Mouse (Mus musculus): ENCODE data around the gene Rnf220.

Gene Rnf220

DNA sequence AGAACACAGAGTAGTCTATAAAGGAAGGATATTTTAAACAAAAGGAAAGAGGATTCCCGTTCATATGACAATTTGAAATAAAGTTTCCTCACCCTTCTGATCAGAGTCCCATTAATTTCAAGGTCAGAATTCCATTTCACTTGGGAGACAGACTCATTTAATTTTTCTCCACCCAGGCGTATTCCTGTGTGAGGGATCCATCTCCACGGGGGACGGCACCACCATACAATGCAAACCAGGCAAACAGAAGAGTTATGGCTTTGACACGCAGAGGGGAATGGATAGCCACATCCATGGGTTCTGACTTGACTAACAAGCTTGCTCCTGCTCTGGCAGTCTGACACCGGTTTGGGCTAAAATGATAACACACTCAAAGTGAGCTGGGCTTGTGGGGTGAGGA lies 9.4 kb downstream of the Rnf220 start:
- DNase-seq (ENCODE audit: low spot score) = no peak

DNA sequence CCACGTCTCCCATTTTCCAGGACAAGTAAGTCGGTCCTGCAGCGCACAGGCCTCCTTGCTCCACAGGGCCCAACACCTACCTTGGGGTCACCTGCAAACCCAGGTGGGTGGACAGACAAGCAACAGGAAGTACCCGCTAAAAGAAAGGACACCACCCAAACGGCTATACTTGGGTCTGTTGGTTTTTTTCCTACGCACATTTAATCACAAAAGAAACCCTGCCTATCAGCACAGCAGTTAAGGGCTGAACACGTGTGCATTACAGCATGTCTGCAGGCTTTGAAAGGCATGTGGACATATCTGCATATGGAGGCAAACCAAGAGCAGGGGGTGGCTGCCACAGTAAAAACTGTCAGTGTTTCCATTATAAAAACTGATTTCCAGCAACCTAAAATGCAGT lies 10.7 kb downstream of the Rnf220 start:
- DNase-seq (ENCODE audit: low spot score) = no peak

DNA sequence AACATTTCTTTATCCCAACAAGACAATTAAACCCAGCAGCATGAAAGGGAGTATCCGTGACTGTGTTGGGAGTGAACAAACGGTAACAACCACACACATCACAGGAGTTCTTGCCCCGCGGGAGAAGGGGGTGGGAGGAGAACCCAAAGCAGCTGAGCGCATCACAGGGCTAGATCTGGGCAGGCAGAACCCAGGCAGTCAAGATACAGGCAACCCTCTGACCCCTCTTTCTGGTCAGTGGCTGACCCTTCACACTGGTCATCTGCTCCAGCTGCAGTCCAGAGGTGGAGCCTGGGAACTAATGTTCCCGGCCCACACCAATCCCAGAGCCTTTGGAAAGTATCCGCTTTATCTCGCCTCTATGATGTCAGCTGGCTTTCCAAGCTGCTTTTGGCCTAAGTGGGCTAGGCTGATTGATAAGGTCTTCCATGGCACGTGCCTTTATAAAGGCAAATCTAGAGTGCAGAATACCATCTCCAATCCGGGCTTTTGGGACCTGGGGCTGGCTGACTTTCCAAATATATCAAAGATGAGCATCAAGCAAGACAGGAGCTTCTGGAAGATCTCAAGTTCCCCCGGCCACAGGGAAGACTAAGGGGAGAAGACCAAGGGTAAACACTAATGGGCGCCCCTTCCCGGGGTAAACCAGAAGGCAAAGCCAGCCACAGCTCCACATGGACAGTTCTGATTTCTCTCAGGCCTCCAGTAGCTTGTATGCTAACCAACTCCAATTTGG lies 11.6 kb downstream of the Rnf220 start:
- DNase-seq (ENCODE audit: low spot score) = no peak

DNA sequence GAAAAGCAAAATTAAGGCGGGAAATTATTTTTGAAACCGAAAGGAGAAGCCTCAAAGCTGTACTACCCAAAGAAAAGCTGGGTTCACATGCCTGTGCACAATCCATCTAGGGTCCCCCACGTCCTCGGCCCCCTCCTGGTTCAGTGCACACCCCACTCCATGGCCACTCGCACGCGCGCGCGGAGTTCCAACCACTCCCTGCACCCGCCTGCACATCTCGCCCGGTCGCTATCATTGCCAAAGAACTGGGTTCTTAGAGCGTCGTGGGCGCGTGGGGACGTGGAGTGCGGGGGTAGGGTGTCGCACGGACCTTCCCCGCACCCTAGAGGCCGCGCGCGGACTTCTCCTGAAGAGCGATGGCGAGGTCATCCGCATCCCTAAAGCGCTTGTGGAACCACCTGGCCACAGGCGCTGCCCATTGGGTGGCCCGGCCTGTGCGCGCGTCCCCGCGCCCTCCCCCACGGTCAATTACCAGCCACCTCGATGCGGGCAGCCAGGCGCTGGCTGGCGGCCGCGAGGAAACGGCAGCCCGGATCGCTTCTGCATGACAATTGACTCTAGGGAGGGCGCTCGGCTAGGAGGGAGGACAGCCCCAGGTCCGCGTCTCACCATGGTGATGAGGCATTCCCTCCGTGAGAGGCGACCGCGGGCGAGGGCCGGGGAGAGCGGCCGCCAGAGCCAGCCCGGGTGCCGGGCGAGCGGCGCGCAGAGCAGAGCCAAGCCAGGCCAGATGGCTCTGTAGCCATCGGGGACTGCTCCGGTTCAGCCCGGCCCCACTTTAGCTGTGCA lies 12.4 kb downstream of the Rnf220 start:
- no peak for DNase-seq (ENCODE audit: low spot score)

DNA sequence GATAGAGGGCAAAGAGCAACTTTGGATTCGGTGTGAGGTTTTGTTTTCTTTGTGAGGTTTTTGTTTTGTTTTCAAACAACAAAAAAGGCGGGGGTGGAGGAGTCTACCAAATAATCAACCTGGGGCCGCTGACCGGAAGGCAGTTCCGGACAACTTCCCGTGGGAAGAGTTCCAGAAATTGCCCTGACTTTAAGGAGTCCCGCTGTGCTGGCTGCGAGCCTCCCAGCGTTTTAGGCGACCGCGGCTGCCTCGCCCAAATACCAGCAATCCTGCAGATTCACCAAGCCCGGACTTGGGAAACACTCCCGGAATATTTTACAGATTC lies 13.0 kb downstream of the Rnf220 start:
- no peak for DNase-seq (ENCODE audit: low spot score)

DNA sequence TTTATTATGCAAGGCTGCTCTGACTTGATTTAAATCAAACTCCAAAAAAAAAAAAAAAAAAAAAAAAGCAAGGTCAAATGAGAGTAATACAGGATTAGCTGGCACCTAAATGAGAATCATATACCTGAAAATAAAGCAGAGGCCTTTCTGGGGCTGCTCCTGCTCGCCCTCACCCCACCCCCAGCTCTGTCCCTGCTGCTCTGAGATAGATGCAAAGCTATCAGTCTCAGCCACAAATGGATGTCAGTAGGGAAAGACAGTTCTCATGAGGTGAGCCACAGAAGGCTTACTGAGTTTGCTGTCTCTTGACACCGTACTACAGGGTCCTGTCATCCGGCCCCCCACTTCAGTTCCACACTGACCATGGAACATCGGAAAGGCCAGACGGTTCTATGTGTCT lies 14.7 kb downstream of the Rnf220 start:
- DNase-seq (ENCODE audit: low spot score) = no peak

DNA sequence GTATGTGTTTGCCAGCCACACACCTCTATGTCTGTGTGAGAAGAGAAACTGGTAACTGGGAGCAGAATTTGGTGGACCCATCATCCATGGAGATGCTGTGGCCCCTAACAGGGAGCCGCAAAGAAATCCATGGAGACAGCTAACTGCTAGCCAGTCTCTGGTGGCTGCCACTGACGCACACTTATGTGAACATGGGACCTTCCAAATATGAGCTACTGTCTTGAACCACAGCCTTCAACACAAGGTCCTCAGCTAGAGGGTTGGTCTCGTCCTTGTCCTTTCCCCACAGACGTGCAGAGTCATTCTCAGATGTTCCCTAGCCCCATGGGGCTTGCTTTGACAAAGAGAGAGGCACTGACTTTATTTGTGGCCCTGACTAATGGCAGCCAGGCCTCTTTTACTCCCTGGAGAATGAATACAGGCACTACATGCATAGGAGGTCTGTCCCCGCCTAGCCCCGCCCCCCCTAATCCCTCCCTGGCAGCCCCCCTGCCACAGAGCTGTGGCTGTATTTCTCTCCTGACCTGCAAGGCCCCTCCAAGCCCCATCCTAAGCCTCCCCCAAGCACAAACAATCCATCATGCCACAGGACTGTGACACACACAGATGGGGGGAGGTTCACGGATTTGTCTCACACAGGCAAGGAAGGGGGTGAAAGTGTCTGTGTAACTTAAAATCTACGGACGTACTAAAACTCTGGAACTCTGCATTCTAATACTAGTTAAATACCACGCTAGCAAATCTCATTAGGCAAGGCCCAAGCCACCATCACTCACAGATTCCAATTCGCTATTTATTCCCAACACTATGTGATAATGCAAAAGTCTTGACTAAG lies 16.0 kb downstream of the Rnf220 start:
- no peak for DNase-seq (ENCODE audit: low spot score)

DNA sequence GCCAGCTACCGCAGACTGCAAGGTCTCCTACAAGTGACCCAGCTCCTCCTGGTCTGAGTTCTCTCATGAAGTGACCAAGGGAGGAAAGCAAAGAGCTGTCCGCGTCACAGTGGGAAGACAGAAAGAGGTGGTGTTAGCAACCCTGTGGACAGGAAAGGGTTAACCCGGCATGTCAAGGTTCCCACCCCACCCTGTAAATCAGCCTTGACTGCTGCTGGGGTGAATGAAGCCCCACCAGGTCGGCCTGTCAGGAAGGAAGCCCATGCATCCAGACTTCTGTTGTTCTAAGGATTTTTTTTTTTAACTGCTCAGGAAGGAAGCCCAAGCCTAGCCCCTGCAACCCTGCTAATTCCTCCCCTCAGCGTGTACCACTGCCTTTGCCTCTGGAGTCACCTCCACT lies 16.9 kb downstream of the Rnf220 start:
- DNase-seq (ENCODE audit: low spot score) = no peak

DNA sequence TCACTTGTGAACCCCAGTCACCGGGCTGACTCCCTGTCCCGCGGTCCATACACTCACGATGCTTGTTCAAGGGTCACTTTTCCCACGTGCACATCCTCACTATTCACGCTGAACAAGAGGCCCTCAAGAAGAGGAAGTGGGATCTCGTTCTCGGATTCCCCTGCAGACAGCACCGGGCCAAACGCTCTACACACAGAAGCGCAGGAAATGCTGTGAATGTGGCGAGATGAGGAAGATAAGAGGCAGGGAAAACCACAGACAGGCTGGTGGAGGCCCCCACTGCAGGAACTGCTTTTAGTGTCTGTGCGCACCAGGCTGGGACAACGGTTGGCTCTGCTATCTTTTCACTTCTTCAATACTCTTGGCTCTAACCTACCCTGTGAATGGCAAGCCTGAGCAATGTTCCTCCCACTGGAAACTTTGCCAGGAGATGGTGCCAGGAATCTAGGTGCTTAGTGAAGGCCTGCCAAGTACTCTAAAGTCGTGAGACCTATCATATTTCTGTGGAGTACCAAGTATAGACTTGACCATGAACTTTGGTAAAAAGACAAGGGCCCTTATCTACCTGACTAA lies 18.7 kb downstream of the Rnf220 start:
- peak; percentile 65 for DNase-seq (ENCODE audit: low spot score)

DNA sequence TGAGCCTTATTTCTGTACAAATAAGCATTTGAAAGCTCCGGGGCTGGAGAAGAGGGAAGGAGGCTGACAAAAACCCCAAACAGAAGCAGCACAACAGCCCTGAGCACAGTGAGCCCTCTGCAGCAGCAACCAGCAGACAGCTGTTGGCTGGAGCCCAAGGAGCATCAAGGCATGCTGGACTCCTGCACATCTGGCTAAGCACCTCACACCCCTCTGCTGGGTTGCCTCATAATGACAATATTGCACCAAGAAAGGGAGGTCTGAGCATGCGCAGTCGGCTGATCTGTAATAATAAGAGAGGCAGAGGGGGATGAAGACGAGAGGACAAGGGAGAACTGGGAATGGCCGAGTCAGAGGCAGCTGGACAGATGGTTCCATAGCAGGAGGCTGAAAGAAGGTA lies 19.5 kb downstream of the Rnf220 start:
- DNase-seq (ENCODE audit: low spot score) = no peak

DNA sequence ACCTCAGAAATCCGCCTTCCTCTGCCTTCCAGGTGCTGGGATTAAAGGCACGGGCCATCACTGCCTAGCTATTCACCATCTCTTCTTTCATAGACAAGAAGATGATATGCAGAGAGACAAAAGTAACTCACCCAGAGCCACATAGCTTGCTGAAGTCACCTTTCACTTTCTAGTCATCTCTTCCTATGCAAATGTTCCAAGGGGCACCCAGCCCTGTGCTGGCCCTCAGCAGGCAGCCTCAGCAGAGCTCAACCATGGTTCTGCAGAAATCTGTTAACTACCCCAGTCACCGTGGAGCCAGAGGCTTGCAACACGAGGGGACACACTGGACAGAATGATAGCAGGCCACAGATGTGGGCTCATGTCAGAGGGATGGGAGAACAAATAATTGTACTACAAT lies 20.1 kb downstream of the Rnf220 start:
- DNase-seq (ENCODE audit: low spot score) = no peak

DNA sequence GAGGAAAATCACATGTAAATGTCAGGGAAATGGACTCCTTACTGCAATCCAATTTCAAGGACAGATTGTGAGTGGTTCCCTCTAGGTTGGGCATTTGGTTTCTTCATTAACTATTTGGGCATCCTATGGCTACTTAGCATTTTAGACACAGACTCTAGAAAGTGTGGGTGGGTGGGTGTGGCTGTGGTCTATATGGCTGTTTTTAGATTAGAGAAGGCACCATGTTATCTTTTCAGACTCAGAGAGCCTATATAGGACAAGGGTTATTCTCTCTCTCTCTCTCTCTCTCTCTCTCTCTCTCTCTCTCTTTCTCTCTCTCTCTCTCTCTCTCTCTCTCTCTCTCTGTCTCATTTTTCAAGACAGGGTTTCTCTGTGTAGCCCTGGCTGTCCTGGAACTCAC lies 20.5 kb downstream of the Rnf220 start:
- DNase-seq (ENCODE audit: low spot score) = no peak

DNA sequence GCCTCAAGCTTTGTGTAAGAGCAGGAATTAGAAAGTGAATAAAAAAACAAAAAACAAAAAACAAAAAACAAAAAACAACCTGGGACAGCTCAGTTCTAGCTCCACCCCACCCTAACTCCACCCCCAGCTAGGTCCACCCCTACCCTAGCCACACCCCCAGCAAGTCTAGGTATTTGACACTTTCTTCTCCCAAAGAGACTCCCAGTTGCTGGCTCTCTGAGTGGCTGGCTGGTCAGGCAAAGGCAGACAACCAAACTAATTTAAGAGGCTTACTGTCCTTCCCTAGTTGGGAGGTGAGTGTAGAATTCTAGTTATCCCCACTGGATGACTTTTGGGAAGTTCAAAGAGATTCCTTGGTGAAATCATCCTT lies 22.9 kb downstream of the Rnf220 start:
- no peak for DNase-seq (ENCODE audit: low spot score)

DNA sequence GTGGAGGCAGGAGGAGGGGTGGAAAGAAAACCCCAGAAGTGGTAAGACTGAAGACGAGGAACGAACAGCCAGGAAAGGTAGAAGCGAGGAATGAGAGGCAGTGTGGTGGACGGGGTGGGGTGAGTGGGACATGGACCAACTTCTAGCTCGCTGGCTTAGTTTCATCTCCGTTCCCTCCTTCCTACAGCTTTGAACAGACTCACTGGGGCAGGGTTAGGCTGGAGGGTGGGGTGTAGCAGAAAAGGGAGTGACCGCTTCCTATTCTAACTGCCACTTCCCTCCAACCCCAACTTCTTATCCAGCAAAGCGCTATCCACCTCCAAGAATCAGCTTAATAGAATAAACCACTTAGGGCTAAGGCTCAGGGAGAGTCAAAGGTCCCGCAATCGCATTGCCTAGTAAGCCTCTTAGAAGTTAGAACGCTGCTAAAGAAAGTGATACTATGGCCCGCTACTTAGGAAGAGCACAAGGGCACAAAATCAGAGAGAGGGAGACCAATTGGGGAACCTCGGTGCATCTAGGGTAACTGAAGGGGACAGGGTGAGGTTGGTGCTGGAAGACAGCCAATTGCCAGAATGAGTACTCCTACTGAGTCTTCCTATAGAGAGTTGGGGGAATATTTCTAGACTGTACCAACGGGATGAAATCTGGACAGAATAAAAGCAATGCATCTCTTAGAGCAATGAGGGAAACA lies 23.4 kb downstream of the Rnf220 start:
- DNase-seq (ENCODE audit: low spot score) = no peak

DNA sequence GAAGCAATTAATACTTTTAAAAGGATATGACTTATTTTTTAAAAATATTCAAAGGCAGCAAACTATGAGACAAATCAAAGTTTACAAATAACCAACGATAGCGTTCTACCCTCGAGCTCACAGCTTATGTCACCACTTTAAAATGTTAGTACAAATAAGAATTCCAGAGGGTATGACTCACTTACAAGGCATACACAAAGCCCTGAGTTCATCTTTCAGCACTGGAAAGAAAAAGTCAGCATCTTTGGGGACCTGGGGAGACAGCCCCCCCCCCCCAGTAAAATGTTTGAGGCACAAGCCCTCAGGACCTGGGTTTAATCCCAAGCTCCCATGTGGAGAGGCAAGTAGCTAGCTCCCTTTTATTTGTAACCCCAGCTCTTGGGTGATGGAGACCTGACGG lies 27.4 kb downstream of the Rnf220 start:
- DNase-seq (ENCODE audit: low spot score) = no peak

DNA sequence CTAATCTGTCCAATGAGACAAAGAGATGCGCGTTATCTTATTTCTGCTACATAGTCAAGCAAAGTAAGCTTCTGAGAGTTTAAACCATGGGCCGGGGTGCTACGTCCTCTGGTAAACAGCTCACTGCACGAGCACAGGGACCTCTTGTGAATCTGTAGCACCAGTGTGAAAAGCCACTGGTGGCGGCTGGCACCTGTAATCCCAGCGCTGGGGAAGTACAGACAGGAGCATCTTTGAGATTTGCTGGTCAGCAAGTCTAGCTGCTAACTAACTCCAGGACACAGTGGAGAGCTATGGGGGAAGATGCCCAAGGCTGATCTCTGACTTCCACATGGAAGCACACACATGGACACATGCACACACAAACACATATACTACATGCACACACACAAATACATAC lies 28.9 kb downstream of the Rnf220 start:
- no peak for DNase-seq (ENCODE audit: low spot score)

DNA sequence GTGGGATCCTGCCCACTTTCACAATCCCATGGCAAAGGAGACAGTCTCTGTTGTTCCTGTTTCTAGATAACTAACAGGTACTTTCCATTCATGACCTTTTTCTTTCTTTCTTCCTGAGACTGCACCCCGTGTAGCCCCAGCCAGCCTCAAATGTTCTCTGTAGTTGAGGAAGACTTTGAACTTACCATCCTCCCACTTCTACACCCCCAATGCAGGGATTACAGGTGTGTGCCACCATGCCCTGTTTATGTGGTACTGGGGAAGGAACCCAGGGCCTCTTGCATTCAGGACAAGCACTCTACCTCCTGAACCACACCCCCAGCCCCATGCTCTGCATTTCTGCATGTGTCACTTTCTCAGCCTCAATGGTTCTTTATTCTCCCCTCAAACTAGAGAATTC lies 47.7 kb downstream of the Rnf220 start:
- no peak for DNase-seq (ENCODE audit: low spot score)

DNA sequence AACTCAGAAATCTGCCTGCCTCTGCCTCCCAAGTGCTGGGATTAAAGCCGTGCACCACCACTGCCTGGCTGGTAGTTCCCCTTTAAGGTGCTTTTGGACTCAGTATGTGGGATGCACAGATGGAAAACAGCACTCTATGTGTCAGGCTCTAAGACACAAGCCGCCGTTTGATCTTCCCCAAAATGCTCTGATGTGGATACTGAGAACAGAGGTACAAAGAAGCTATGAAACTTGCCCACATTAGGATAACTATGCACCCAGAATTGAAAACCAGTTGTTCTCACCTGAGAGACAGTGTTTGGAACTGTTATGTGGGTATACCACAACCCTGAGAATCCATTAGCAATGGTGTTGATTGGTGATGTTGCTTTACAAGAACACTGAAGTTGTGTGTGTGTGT lies 48.9 kb downstream of the Rnf220 start:
- peak; percentile 3 for DNase-seq (ENCODE audit: low spot score)

DNA sequence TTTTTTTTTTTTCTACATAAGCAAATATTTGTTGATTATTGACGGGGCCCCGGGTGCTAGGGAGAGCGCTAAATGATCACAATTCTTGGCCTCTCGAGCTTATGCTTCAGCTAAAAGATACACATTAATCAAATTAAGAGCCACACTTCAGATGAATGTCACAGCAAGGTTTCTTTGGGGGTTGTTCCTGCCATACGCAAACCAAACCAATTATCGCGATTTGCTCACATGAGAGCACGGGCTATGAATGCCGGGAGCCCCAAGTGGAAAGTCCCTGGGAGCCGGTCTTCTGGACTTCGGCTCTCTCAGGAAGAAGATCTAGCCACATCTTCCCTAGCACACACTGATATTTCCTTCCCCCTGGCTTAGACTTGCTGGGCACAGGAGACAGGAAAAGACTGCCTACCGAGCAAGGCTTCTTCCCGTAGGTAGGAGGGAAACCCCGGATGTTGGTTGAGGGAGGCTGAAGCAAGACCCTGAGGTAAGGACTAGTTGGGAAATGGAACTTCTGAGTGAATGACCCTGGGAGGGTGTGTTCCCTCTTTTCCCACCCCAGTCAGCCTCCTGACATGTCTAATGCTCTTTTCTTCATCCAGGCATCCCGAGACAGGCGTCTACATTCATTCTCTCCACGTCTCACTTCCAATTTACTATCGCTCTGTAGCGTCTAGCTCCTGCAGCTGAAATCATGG lies 51.2 kb downstream of the Rnf220 start:
- no peak for DNase-seq (ENCODE audit: low spot score)

DNA sequence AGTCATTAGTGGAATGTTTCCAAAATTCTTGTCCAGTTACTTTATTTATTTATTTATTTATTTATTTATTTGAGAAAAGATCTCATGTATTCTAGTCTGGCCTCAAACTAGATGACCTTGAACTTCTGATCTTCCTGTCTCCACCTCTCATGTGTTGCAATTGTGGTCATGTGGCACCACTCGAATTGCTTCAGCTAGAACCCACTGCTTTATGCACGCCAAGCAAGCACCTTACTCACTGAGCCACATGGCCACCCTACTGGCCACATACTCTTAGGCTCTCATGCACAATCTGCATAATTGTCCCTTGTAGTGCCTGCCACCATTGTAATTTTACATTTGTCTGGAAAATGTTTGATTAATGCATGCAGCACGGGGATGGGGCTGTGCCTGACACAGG lies 57.9 kb downstream of the Rnf220 start:
- no peak for DNase-seq (ENCODE audit: low spot score)

DNA sequence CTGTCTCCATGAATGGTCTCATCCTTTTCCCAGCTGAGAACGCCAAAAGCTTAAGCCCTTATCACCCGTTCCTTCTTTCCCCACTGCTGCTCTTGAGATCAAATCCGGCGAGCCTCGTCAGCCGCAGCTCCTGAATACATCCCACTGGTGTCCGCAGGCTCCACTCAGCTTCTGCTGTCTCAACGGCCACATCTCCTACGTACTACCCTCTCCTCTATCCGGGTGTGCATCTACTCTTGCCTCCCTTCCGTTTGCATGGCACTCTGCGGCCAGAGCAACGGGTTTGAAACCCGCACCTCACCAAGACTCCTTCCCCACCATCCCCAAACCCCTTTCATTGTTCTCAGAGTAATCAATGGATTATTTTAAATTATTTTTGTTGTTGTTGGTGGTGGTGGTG lies 58.8 kb downstream of the Rnf220 start:
- no peak for DNase-seq (ENCODE audit: low spot score)

All from T-cell, adult 2 months (primary cell).